Mouse (Mus musculus) fat pad, adult 2 months (tissue): Measurements from ENCODE around the gene Zfp248.

Source experiments
- DNase-seq: peaks from one replicate; pipeline ENCODE4 v3.0.0-alpha.2; 2011; ENCODE audit warnings: low read depth, low spot score; ENCODE audit errors: extremely low read depth

Zfp248 gene

DNA sequence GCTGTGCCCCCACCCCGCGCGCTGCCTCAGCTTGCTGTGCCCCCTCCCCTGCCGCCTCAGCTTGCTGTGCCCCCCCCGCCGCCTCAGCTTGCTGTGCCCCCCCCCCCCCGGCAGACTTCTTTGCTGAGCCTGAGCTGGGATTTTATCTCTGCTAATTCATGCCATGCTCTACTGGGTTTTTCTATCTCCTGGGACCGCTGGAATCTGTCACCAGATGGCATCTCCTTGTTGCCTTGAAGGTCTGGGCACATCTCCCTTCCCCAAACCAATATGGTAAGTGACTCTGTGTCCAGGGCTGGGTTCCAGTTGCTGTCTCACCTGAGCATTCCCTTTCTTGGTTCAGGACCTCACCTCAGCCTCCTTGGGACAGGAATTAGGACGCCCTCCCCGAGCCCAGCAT lies 77.7 kb downstream of the Zfp248 start:
- DNase-seq: no peak
